Mouse (Mus musculus) neural tube, embryonic 11.5 days (tissue): ENCODE measurements around the gene Gpr45. TPM values are rescaled to one million over a fixed set of nuclear protein-coding genes. Genes with fewer than 3 reads are reported as not detected.
"Not testable (repeated sequence)": the region's sequence is repeated elsewhere in the genome, so short reads cannot be mapped to it uniquely, and the experiment has no call there.

Experiments used
- ATAC-seq: fragments of 200-750 bp; cut with Nextera tagmentation; 2 replicates; pipeline ENCODE4 v1.8.0; 2017; ENCODE audit warnings: moderate number of reproducible peaks, mild to moderate bottlenecking, moderate TSS enrichment, moderate library complexity; ENCODE audit not compliant: insufficient read depth, low FRiP score, low TSS enrichment
- DNase-seq: peaks from one replicate; pipeline ENCODE4 v3.0.0-alpha.2; 2015; ENCODE audit warnings: low spot score
- H3K27ac ChIP-seq: fragments of 300-500 bp; sonication (generic); 2 replicates; pipeline ENCODE4 v1.5.1; 2014; ENCODE audit warnings: low read depth, mild to moderate bottlenecking, low read length
- H3K27me3 ChIP-seq: fragments of 300-500 bp; sonication (generic); 2 replicates; pipeline ENCODE4 v1.6.1; 2014; ENCODE audit warnings: mild to moderate bottlenecking, low read length, mixed read lengths; ENCODE audit not compliant: control insufficient read depth, insufficient read depth
- H3K36me3 ChIP-seq: fragments of 300-500 bp; sonication (generic); 2 replicates; pipeline ENCODE4 v1.6.1; 2014; ENCODE audit warnings: mild to moderate bottlenecking, low read length, moderate library complexity, mixed read lengths; ENCODE audit not compliant: control insufficient read depth, insufficient read depth
- H3K4me1 ChIP-seq: fragments of 300-500 bp; sonication (generic); 2 replicates; pipeline ENCODE4 v1.6.1; 2014; ENCODE audit warnings: low read length, mixed read lengths; ENCODE audit not compliant: control insufficient read depth, insufficient read depth
- H3K4me2 ChIP-seq: fragments of 300-500 bp; sonication (generic); 2 replicates; pipeline ENCODE4 v1.6.1; 2014; ENCODE audit warnings: low read depth, mild to moderate bottlenecking, moderate library complexity
- H3K4me3 ChIP-seq: fragments of 300-500 bp; sonication (generic); 2 replicates; pipeline ENCODE4 v1.5.1; 2014; ENCODE audit warnings: low read depth, low read length
- H3K9ac ChIP-seq: fragments of 300-500 bp; sonication (generic); 2 replicates; pipeline ENCODE4 v1.6.1; 2014; ENCODE audit warnings: mild to moderate bottlenecking, low read length
- H3K9me3 ChIP-seq: fragments of 300-500 bp; sonication (generic); 2 replicates; pipeline ENCODE4 v1.6.1; 2016; ENCODE audit warnings: low read length; ENCODE audit not compliant: control insufficient read depth
- WGBS: fragments of 180-500 bp; shearing (Covaris S2); extraction: QIAGEN DNeasy Blood & Tissue Kit; methylation state at CpG from one replicate; pipeline ENCODE4 v1.1.7; 2014; 5-methylcytosine and 5-hydroxymethylcytosine counted together
- polyA plus RNA-seq: library from polyadenylated mRNA; unstranded; fragments of >200 nt; fragmentation: Nextera tagmentation; extraction: Ambion mirVana; gene quantifications from 2 replicates; pipeline ENCODE4 v1.2.1, GENCODE M21; 2014

Gene Gpr45
- polyA plus RNA-seq, 1 experiment from 2014 or later = 11.5 TPM

- not testable (repeated sequence) for H3K27me3 ChIP-seq
- 84% methylated on average over 7 of the region's 7 CpGs for WGBS
Observed at GRCm38 (mm10) chr1:43015153-43015685, 62.5 kb downstream of the Gpr45 start.

GRCm38 (mm10) chr1:43036014-43036413 lies 83.3 kb downstream of the Gpr45 start:
- no peak for DNase-seq
- Histone ChIP-seq H3K36me3 (no peaks in the 10 kb centered on the region), H3K4me3 (no peak overlapping the region), H3K27me3 (no peaks in the 10 kb centered on the region), H3K4me1 (no peaks in the 10 kb centered on the region), H3K4me2 (no peak overlapping the region), H3K9ac (no peak overlapping the region), H3K27ac (no peak overlapping the region), H3K9me3 (no peaks in the 10 kb centered on the region)
- no peak for ATAC-seq
- 92% methylated on average over 7 of the region's 7 CpGs for WGBS

More at GRCm38 (mm10) chr1:43015153-43015685, 62.5 kb downstream of the Gpr45 start:
- not testable (repeated sequence) for H3K36me3 ChIP-seq, H3K9ac ChIP-seq, H3K4me1 ChIP-seq, H3K27ac ChIP-seq, H3K4me3 ChIP-seq, DNase-seq, H3K9me3 ChIP-seq, ATAC-seq, H3K4me2 ChIP-seq

GRCm38 (mm10) chr1:43042271-43042670 lies 89.6 kb downstream of the Gpr45 start:
- DNase-seq (no peak), ATAC-seq (no peak)
- Histone ChIP-seq H3K4me2 (no peak overlapping the region), H3K27me3 (no peaks in the 10 kb centered on the region), H3K9me3 (no peaks in the 10 kb centered on the region), H3K4me3 (no peak overlapping the region), H3K27ac (no peak overlapping the region), H3K36me3 (no peaks in the 10 kb centered on the region), H3K9ac (no peak overlapping the region), H3K4me1 (no peaks in the 10 kb centered on the region)
- WGBS = 74% methylated on average over 6 of the region's 6 CpGs

DNA sequence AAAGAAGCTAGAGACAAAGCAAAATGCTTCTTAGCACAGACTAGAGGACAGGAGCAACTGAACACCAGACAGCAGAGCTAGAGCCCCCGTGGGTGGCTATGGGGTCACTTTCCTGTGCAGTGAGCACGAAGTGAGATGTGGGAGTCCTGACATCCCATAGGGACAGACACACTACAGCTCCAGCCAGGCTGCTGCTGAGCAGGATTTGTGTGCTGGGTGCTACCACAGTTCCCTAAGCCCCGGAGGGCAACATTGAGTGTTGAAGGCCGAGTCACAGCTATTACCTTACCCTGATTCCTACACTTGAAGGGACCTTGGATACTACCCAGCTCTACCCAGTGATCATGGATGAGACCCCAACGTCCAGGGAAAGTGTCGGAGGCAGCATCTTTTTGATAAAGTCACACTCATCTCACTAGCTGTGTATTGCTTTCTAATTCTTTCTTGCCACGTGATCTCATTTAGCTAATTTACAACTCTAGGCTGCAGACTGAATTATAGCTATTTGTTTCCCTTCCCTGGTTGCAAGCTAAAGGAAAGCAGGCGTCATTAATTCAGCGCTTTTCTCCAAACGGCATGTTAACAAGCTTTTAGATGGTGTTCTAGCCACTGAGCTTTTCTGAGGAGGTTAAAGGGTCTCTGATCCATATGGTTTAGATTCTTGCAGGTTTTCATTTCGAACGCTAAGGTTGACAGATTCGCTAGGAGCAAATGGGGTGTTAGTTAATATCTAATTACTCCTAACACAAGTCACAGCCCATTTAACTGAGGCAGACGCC lies 92.7 kb downstream of the Gpr45 start:
- WGBS = 71% methylated on average over 14 of the region's 14 CpGs

DNA sequence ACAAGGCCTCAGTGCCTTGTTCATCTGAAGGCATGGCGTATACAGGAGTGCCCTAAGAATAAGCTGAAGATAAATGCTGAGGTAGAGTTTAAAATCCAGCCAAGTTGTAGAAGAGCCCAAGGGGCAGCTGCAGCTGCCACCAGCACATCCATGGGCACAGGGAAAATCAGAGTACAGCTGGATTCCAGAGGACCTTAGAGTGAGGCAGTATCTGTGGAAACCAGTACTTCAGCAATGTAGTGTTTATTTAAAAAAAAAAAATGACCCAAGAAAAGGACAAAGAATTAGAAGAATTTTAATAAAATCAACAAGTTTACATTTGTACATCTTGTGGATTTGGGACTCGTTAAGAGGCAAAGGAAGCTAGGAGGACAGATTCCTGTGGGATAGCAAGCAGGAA lies 94.3 kb downstream of the Gpr45 start:
- Histone ChIP-seq H3K27me3 (no peaks in the 10 kb centered on the region), H3K4me1 (no peaks in the 10 kb centered on the region), H3K27ac (no peak overlapping the region), H3K9ac (no peak overlapping the region), H3K36me3 (peaks cover 3% of the 10 kb centered on the region; the same call in 1 of the 2 replicates), H3K4me2 (no peak overlapping the region), H3K4me3 (no peak overlapping the region), H3K9me3 (no peaks in the 10 kb centered on the region)
- ATAC-seq = no peak
- no peak for DNase-seq
- WGBS = 95% methylated on average over 2 of the region's 2 CpGs

More for the DNA sequence above, 92.7 kb downstream of the Gpr45 start:
- H3K4me2 ChIP-seq = no peak overlapping the region
- no peak overlapping the region for H3K4me3 ChIP-seq
- H3K9ac ChIP-seq = no peak overlapping the region
- ATAC-seq (no peak), DNase-seq (no peak)
- no peaks in the 10 kb centered on the region for H3K9me3 ChIP-seq
- H3K4me1 ChIP-seq = no peaks in the 10 kb centered on the region
- H3K27me3 ChIP-seq = no peaks in the 10 kb centered on the region
- no peak overlapping the region for H3K27ac ChIP-seq
- H3K36me3 ChIP-seq = 0 out of 2 replicates have a peak, but pooled peaks cover 3% of the 10 kb centered on the region

DNA sequence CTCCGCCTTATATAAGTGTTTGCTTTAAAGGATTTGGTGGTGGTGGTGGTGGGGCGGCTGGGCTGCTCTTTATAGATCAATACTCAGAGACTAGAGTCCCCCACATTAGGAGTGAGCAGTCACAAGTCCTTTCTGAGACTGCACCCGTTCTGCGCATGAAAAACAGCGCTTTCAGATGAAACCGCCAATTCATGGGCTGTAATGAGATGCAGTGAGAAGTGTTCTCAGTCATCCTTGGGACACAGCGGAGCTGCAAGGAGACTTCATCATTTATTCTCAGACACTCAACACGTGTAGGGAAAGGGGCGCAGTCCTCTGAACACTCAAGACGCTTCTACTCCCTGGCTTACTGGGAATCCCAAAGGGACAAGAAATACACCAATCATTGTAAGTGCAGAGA lies 95.1 kb downstream of the Gpr45 start:
- H3K27ac ChIP-seq = no peak overlapping the region
- H3K4me3 ChIP-seq = no peak overlapping the region
- H3K4me1 ChIP-seq = no peaks in the 10 kb centered on the region
- H3K4me2 ChIP-seq = no peak overlapping the region
- H3K27me3 ChIP-seq = no peaks in the 10 kb centered on the region
- peaks cover 3% of the 10 kb centered on the region; the same call in 1 of the 2 replicates for H3K36me3 ChIP-seq
- H3K9me3 ChIP-seq = no peaks in the 10 kb centered on the region
- 85% methylated on average over 10 of the region's 10 CpGs for WGBS
- DNase-seq (no peak), ATAC-seq (no peak)
- H3K9ac ChIP-seq = no peak overlapping the region

DNA sequence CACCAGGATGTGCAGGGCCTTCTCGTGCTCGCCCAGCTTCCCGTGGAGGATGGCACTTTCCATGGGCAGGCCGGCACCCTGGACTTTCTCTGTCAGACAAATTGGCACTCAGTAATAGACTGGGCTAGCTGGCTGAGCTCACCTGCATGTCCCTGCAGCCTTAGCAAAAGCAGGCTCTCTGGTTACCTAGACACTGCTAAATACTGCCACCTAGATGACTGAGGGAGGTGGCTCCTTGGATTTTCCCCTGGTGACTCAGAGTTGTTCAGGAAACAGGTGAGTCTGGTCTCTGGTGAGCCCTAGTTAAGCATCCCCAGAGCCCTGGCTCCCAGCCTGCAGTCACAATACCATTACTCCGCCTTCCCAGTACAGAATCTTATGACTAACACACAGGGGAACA lies 99.2 kb downstream of the Gpr45 start:
- no peak for DNase-seq
- Histone ChIP-seq H3K4me3 (no peak overlapping the region), H3K4me1 (no peaks in the 10 kb centered on the region), H3K9me3 (no peaks in the 10 kb centered on the region), H3K27me3 (no peaks in the 10 kb centered on the region), H3K4me2 (no peak overlapping the region), H3K27ac (no peak overlapping the region), H3K9ac (no peak overlapping the region), H3K36me3 (peaks cover 8% of the 10 kb centered on the region)
- no peak for ATAC-seq
- 90% methylated on average over 5 of the region's 5 CpGs for WGBS

DNA sequence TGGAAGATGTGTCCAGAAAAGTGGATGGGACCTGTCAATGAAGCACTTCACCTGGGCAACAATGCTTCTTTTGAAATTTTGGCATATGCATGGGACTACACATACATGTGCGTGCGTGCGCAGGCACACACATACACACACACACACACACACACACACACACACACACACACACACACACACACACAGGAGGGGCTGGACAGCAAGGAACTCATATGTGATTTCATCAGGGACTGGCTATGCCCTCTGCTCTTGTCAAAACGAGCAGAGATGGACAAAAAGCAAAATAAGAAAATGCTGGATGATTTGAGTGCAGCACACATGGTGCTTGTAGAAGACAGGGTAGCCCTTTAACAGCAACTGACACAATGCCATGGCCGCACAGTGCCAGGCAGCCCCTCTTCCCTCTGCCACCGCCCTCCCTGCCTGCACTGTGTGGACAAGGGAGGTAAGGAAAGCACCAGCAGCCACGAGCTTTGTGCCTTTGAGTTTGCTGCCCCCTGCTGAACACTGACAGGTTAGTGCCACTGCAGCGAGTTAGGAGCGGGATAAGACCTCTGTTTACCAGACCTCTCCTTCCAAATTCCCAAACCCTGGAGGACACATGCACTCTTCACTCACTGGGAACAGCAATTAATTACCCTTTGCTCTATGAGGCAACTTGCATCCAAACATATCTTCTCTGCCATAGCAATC lies 113.1 kb downstream of the Gpr45 start:
- Histone ChIP-seq H3K27ac (no peak overlapping the region), H3K9me3 (no peaks in the 10 kb centered on the region), H3K4me1 (no peaks in the 10 kb centered on the region), H3K27me3 (no peaks in the 10 kb centered on the region), H3K36me3 (peaks cover 4% of the 10 kb centered on the region; the same call in 1 of the 2 replicates), H3K4me3 (no peak overlapping the region), H3K9ac (no peak overlapping the region), H3K4me2 (no peak overlapping the region)
- DNase-seq (peak; percentile 83), ATAC-seq (peak; percentile 83)
- WGBS = 57% methylated on average over 9 of the region's 9 CpGs
